Mouse (Mus musculus): Measurements from ENCODE around the gene Dtl. TPM values are rescaled to one million over a fixed set of nuclear protein-coding genes. Genes with fewer than 3 reads are reported as not detected.

Dtl gene
- 2.4 and 2.8 TPM in 2 replicates for polyA plus RNA-seq (2015; fragmentation: Nextera tagmentation; extraction: Ambion mirVana)

DNA sequence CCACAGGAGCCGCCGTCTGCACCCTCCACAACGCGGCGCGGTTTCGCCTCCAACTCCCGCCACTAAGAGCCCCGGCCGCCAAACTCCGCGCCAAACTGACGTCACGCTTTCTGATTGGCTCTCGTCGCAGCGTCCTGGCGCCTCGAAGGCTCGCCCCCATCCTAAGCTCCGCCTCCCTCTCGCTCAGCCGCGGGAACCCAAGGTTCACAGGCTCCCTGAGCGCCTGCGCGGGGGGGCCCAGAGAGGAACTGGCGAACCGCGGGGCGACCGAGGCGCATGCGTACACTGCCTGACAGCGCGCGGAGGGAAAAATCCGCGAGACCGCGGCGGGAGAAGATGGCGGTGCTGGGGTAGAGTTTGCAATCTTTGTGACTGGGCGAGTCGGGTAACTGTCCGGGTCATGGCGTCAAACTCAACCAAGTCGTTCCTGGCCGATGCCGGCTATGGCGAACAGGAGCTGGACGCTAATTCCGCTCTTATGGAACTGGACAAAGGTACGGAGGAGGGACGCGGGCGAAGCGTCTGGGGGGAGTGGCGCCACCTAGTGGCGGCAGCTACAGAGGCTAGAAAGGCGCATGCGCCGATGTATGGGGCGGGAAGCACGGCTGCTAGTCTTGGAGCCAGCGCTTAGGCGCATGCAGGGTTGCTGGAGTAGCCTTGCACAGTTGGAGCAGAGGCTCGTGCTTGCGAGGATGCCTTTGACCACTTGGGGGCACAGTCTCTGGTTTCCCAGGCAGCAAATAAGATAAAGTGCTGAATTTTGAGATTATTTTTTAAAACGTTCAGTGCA, at the start of gene Dtl, which contains the start of gene Ints7:
TSS of gene Dtl (minus strand) at position 87 of the 790 bp plus-strand sequence.
TSS of gene Ints7 (plus strand) at position 179 of the 790 bp plus-strand sequence.

Other genes starting within 250 kb of the Dtl start
- gene Tmem206, start 249.6 kb downstream of the Dtl start, polyA plus RNA-seq (2015; fragmentation: Nextera tagmentation; extraction: Ambion mirVana) = 19.4 and 22.4 TPM in 2 replicates
- 13.9 and 18.5 TPM in 2 replicates for gene Ppp2r5a, start 172.3 kb downstream of the Dtl start, polyA plus RNA-seq (2015; fragmentation: Nextera tagmentation; extraction: Ambion mirVana)
- gene Ints7, start 92 bp upstream of the Dtl start, polyA plus RNA-seq (2015; fragmentation: Nextera tagmentation; extraction: Ambion mirVana) = 19.4 and 20.2 TPM in 2 replicates
- 49.0 and 54.5 TPM in 2 replicates for gene Lpgat1, start 142.3 kb upstream of the Dtl start, polyA plus RNA-seq (2015; fragmentation: Nextera tagmentation; extraction: Ambion mirVana)
- 2.7 and 2.9 TPM in 2 replicates for gene Nek2, start 245.9 kb upstream of the Dtl start, polyA plus RNA-seq (2015; fragmentation: Nextera tagmentation; extraction: Ambion mirVana)